Mouse (Mus musculus) cerebellum, postnatal 4 days (tissue): Measurements from ENCODE around the gene Heyl.
A peak's percentile ranks its signal among the peaks of the same experiment; 100 is the strongest.

Experiments
- DNase-seq, 2 experiments: peaks; one replicate each; pipeline ENCODE4 v3.0.0; 2022; ENCODE audit warnings: low spot score in 2 of 2, mixed read lengths in 1 of 2

Gene Heyl

GRCm38 (mm10) chr4:123233492-123234084 is at the start of gene Heyl:
Gene Heyl, plus strand, starts transcription at chr4:123233556.
- no peak for DNase-seq

GRCm38 (mm10) chr4:123184816-123185215 is 48.5 kb upstream of the Heyl start:
- DNase-seq, result no peak

GRCm38 (mm10) chr4:123192336-123192735 is 41.0 kb upstream of the Heyl start:
- no peak for DNase-seq

GRCm38 (mm10) chr4:123193791-123194190 is 39.6 kb upstream of the Heyl start:
- no peak for DNase-seq

GRCm38 (mm10) chr4:123196695-123197094 is 36.7 kb upstream of the Heyl start:
- DNase-seq, result no peak

- DNase-seq, result peak; percentile 58 to 72
Measured at GRCm38 (mm10) chr4:123200771-123201185, 32.6 kb upstream of the Heyl start.

GRCm38 (mm10) chr4:123201186-123202093 is 31.9 kb upstream of the Heyl start, which contains the start of gene Nt5c1a:
Gene Nt5c1a, plus strand, starts transcription at chr4:123201504.
- DNase-seq, result peak in 1 of 2 experiments; percentile 28

- no peak for DNase-seq
Measured at GRCm38 (mm10) chr4:123202094-123202420, 31.3 kb upstream of the Heyl start.

- no peak for DNase-seq
Measured at GRCm38 (mm10) chr4:123207337-123207736, 26.0 kb upstream of the Heyl start.

- DNase-seq, result no peak
Measured at GRCm38 (mm10) chr4:123210996-123211395, 22.4 kb upstream of the Heyl start.

GRCm38 (mm10) chr4:123211453-123211852 is 21.9 kb upstream of the Heyl start:
- no peak for DNase-seq

- no peak for DNase-seq
Measured at GRCm38 (mm10) chr4:123212330-123212729, 21.0 kb upstream of the Heyl start.

GRCm38 (mm10) chr4:123213975-123214374 is 19.4 kb upstream of the Heyl start:
- DNase-seq, result no peak

- no peak for DNase-seq
Measured at GRCm38 (mm10) chr4:123215367-123215766, 18.0 kb upstream of the Heyl start.

GRCm38 (mm10) chr4:123216782-123217181 is 16.6 kb upstream of the Heyl start:
- DNase-seq, result peak in 1 of 2 experiments; percentile 23

- DNase-seq, result peak; percentile 77 to 83
Measured at GRCm38 (mm10) chr4:123219720-123220357, 13.5 kb upstream of the Heyl start.

- DNase-seq, result no peak
Measured at GRCm38 (mm10) chr4:123220637-123221036, 12.7 kb upstream of the Heyl start.

GRCm38 (mm10) chr4:123223309-123223708 is 10.0 kb upstream of the Heyl start:
- no peak for DNase-seq

GRCm38 (mm10) chr4:123225718-123226403 is 7.5 kb upstream of the Heyl start:
- peak in 1 of 2 experiments; percentile 20 for DNase-seq

- DNase-seq, result peak in 1 of 2 experiments; percentile 22
Measured at GRCm38 (mm10) chr4:123227707-123228106, 5.6 kb upstream of the Heyl start.

GRCm38 (mm10) chr4:123228270-123228669 is 5.1 kb upstream of the Heyl start:
- DNase-seq, result no peak

GRCm38 (mm10) chr4:123229166-123229565 is 4.2 kb upstream of the Heyl start:
- no peak for DNase-seq
